Mouse (Mus musculus): Measurements from ENCODE around the gene Creb3l1. TPM values are rescaled to one million over a fixed set of nuclear protein-coding genes. Genes with fewer than 3 reads are reported as not detected.

Gene Creb3l1
- polyA plus RNA-seq, 1 experiment from 2014 or later = 2.5 TPM

GRCm38 (mm10) chr2:91971231-91972097, 52.8 kb downstream of the Creb3l1 start:
- no peaks in the 10 kb centered on the region for H3K36me3 ChIP-seq
- peaks cover 31% of the 10 kb centered on the region for H3K27me3 ChIP-seq (replicated peaks)
- ATAC-seq (ENCODE audit: low FRiP score, low read depth) = peak; percentile 49; the same call in 1 of the 2 replicates
- H3K4me2 ChIP-seq (replicated peaks) = peak overlapping the region; percentile 40
- H3K4me1 ChIP-seq = peaks cover 36% of the 10 kb centered on the region
- H3K4me3 ChIP-seq = no peak overlapping the region
- no peak overlapping the region for H3K9ac ChIP-seq
- H3K27ac ChIP-seq = no peak overlapping the region
- WGBS = 16% methylated on average over 21 of the region's 21 CpGs
- no peaks in the 10 kb centered on the region for H3K9me3 ChIP-seq

- no peak overlapping the region for H3K4me2 ChIP-seq (replicated peaks)
- peaks cover 20% of the 10 kb centered on the region for H3K4me1 ChIP-seq
- no peak overlapping the region for H3K9ac ChIP-seq
- no peak for ATAC-seq (ENCODE audit: low FRiP score, low read depth)
- H3K9me3 ChIP-seq = no peaks in the 10 kb centered on the region
- H3K27me3 ChIP-seq (replicated peaks) = peaks cover 5% of the 10 kb centered on the region; the same call in 1 of the 2 replicates
- H3K27ac ChIP-seq = no peak overlapping the region
- no peaks in the 10 kb centered on the region for H3K36me3 ChIP-seq
- no peak overlapping the region for H3K4me3 ChIP-seq
- WGBS = 65% methylated on average over 11 of the region's 11 CpGs
These were observed 56.3 kb downstream of the Creb3l1 start for GRCm38 (mm10) chr2:91967962-91968361.

- Histone ChIP-seq H3K27ac (no peak overlapping the region), H3K36me3 (no peaks in the 10 kb centered on the region), H3K4me1 (peaks cover 23% of the 10 kb centered on the region), H3K4me3 (no peak overlapping the region), H3K9ac (no peak overlapping the region), H3K4me2 (replicated peaks) (no peak overlapping the region), H3K27me3 (replicated peaks) (peaks cover 5% of the 10 kb centered on the region; the same call in 1 of the 2 replicates), H3K9me3 (no peaks in the 10 kb centered on the region)
- ATAC-seq (ENCODE audit: low FRiP score, low read depth) = no peak
- WGBS = 87% methylated on average over 5 of the region's 5 CpGs
These were observed 57.9 kb downstream of the Creb3l1 start for GRCm38 (mm10) chr2:91966367-91966766.

- Histone ChIP-seq H3K9me3 (no peaks in the 10 kb centered on the region), H3K36me3 (no peaks in the 10 kb centered on the region), H3K27ac (no peak overlapping the region), H3K27me3 (replicated peaks) (peaks cover 5% of the 10 kb centered on the region; the same call in 1 of the 2 replicates), H3K4me1 (peaks cover 20% of the 10 kb centered on the region), H3K9ac (0 out of 2 replicates have a peak overlapping the region, but pooled peaks have one; percentile 13), H3K4me3 (peak overlapping the region; percentile 13), H3K4me2 (replicated peaks) (peak overlapping the region; percentile 27)
- WGBS = 20% methylated on average over 20 of the region's 20 CpGs
- ATAC-seq (ENCODE audit: low FRiP score, low read depth) = no peak
These were observed 58.9 kb downstream of the Creb3l1 start for GRCm38 (mm10) chr2:91965417-91965816.

- Histone ChIP-seq H3K27ac (no peak overlapping the region), H3K36me3 (no peaks in the 10 kb centered on the region), H3K4me1 (peaks cover 25% of the 10 kb centered on the region), H3K9me3 (no peaks in the 10 kb centered on the region), H3K4me3 (no peak overlapping the region), H3K4me2 (replicated peaks) (peak overlapping the region; percentile 27; the same call in 1 of the 2 replicates), H3K9ac (no peak overlapping the region), H3K27me3 (replicated peaks) (0 out of 2 replicates have a peak, but pooled peaks cover 5% of the 10 kb centered on the region)
- no peak for ATAC-seq (ENCODE audit: low FRiP score, low read depth)
- 87% methylated on average over 3 of the region's 3 CpGs for WGBS
These were observed 59.6 kb downstream of the Creb3l1 start for GRCm38 (mm10) chr2:91964610-91965204.

- peak overlapping the region; percentile 84 for H3K4me2 ChIP-seq (replicated peaks)
- H3K27ac ChIP-seq = peak overlapping the region; percentile 32; the same call in 1 of the 2 replicates
- peak overlapping the region; percentile 92 for H3K9ac ChIP-seq
- peak overlapping the region; percentile 86 for H3K4me3 ChIP-seq
- H3K4me1 ChIP-seq = peaks cover 32% of the 10 kb centered on the region
- H3K27me3 ChIP-seq (replicated peaks) = 0 out of 2 replicates have a peak, but pooled peaks cover 5% of the 10 kb centered on the region
- under 1% methylated on average over 57 of the region's 57 CpGs for WGBS
- peak; percentile 94 for ATAC-seq (ENCODE audit: low FRiP score, low read depth)
- no peaks in the 10 kb centered on the region for H3K9me3 ChIP-seq
- no peaks in the 10 kb centered on the region for H3K36me3 ChIP-seq
These were observed 60.8 kb downstream of the Creb3l1 start for GRCm38 (mm10) chr2:91963443-91963932.

- under 1% methylated on average over 39 of the region's 39 CpGs for WGBS
- ATAC-seq (ENCODE audit: low FRiP score, low read depth) = peak; percentile 59
- peaks cover 32% of the 10 kb centered on the region for H3K4me1 ChIP-seq
- H3K4me3 ChIP-seq = peak overlapping the region; percentile 86
- H3K4me2 ChIP-seq (replicated peaks) = peak overlapping the region; percentile 84
- no peaks in the 10 kb centered on the region for H3K36me3 ChIP-seq
- peak overlapping the region; percentile 92 for H3K9ac ChIP-seq
- H3K27me3 ChIP-seq (replicated peaks) = 0 out of 2 replicates have a peak, but pooled peaks cover 5% of the 10 kb centered on the region
- H3K27ac ChIP-seq = peak overlapping the region; percentile 32; the same call in 1 of the 2 replicates
- no peaks in the 10 kb centered on the region for H3K9me3 ChIP-seq
These were observed 61.4 kb downstream of the Creb3l1 start for GRCm38 (mm10) chr2:91962864-91963401.

GRCm38 (mm10) chr2:91961901-91962761, 62.2 kb downstream of the Creb3l1 start:
- H3K27ac ChIP-seq = no peak overlapping the region
- peaks cover 38% of the 10 kb centered on the region for H3K4me1 ChIP-seq

GRCm38 (mm10) chr2:91960459-91960858, 63.8 kb downstream of the Creb3l1 start:
- 94% methylated on average over 5 of the region's 5 CpGs for WGBS
- H3K4me2 ChIP-seq (replicated peaks) = no peak overlapping the region
- H3K27ac ChIP-seq = no peak overlapping the region
- H3K27me3 ChIP-seq (replicated peaks) = 0 out of 2 replicates have a peak, but pooled peaks cover 4% of the 10 kb centered on the region
- no peak overlapping the region for H3K4me3 ChIP-seq
- peaks cover 41% of the 10 kb centered on the region for H3K4me1 ChIP-seq
- H3K9me3 ChIP-seq = no peaks in the 10 kb centered on the region
- H3K9ac ChIP-seq = no peak overlapping the region
- no peak for ATAC-seq (ENCODE audit: low FRiP score, low read depth)
- H3K36me3 ChIP-seq = no peaks in the 10 kb centered on the region

More at GRCm38 (mm10) chr2:91961901-91962761, 62.2 kb downstream of the Creb3l1 start:
- ATAC-seq (ENCODE audit: low FRiP score, low read depth) = no peak
- 0 out of 2 replicates have a peak, but pooled peaks cover 5% of the 10 kb centered on the region for H3K27me3 ChIP-seq (replicated peaks)
- H3K36me3 ChIP-seq = no peaks in the 10 kb centered on the region
- peak overlapping the region; percentile 86 for H3K4me3 ChIP-seq
- peak overlapping the region; percentile 84 for H3K4me2 ChIP-seq (replicated peaks)
- H3K9me3 ChIP-seq = no peaks in the 10 kb centered on the region
- 63% methylated on average over 4 of the region's 4 CpGs for WGBS
- H3K9ac ChIP-seq = peak overlapping the region; percentile 92

GRCm38 (mm10) chr2:91959544-91960410, 64.5 kb downstream of the Creb3l1 start:
- Histone ChIP-seq H3K4me3 (no peak overlapping the region), H3K36me3 (no peaks in the 10 kb centered on the region), H3K27me3 (replicated peaks) (no peaks in the 10 kb centered on the region), H3K9ac (peak overlapping the region; percentile 5; the same call in 1 of the 2 replicates), H3K27ac (no peak overlapping the region), H3K9me3 (no peaks in the 10 kb centered on the region), H3K4me1 (peaks cover 38% of the 10 kb centered on the region), H3K4me2 (replicated peaks) (no peak overlapping the region)
- WGBS = 70% methylated on average over 11 of the region's 11 CpGs
- ATAC-seq (ENCODE audit: low FRiP score, low read depth) = no peak
